Mouse (Mus musculus) kidney, embryonic 14.5 days (tissue): Measurements from ENCODE around the gene Unc13a. TPM values are rescaled to one million over a fixed set of nuclear protein-coding genes. Genes with fewer than 3 reads are reported as not detected.
"Not testable (repeated sequence)": the region's sequence is repeated elsewhere in the genome, so short reads cannot be mapped to it uniquely, and the experiment has no call there.

Source experiments
- ATAC-seq: fragments of 200-750 bp; cut with Nextera tagmentation; 2 replicates; pipeline ENCODE4 v1.8.0; 2017; ENCODE audit warnings: moderate number of reproducible peaks, mild to moderate bottlenecking, moderate TSS enrichment, moderate library complexity; ENCODE audit not compliant: low FRiP score, low TSS enrichment
- H3K27ac ChIP-seq: fragments of 300-500 bp; sonication (generic); 2 replicates; pipeline ENCODE4 v1.5.1; 2014; ENCODE audit warnings: low read depth, mild to moderate bottlenecking, low read length, moderate library complexity, mixed read lengths
- H3K27me3 ChIP-seq: fragments of 300-500 bp; sonication (generic); 2 replicates; pipeline ENCODE4 v1.6.1; 2014; ENCODE audit warnings: mild to moderate bottlenecking, low read length; ENCODE audit not compliant: control insufficient read depth, insufficient read depth
- H3K36me3 ChIP-seq: fragments of 300-500 bp; sonication (generic); 2 replicates; pipeline ENCODE4 v1.6.1; 2014; ENCODE audit warnings: low read length, mixed read lengths; ENCODE audit not compliant: control insufficient read depth, insufficient read depth
- H3K4me1 ChIP-seq: fragments of 300-500 bp; sonication (generic); 2 replicates; pipeline ENCODE4 v1.6.1; 2014; ENCODE audit warnings: low read length, mixed read lengths; ENCODE audit not compliant: control insufficient read depth, insufficient read depth
- H3K4me2 ChIP-seq: fragments of 300-500 bp; sonication (generic); replicated peaks from 2 replicates; pipeline ENCODE4 v1.6.1; 2014; ENCODE audit warnings: low read depth, mild to moderate bottlenecking, low read length
- H3K4me3 ChIP-seq: fragments of 300-500 bp; sonication (generic); 2 replicates; pipeline ENCODE4 v1.5.1; 2014; ENCODE audit warnings: mild to moderate bottlenecking, low read length
- H3K9ac ChIP-seq: fragments of 300-500 bp; sonication (generic); 2 replicates; pipeline ENCODE4 v1.6.1; 2014; ENCODE audit warnings: low read depth, mild to moderate bottlenecking, low read length, moderate library complexity
- H3K9me3 ChIP-seq: fragments of 300-500 bp; sonication (generic); 2 replicates; pipeline ENCODE4 v1.6.1; 2016; ENCODE audit warnings: low read length; ENCODE audit not compliant: control insufficient read depth
- WGBS: fragments of 180-500 bp; shearing (Covaris S2); extraction: QIAGEN DNeasy Blood & Tissue Kit; methylation state at CpG from one replicate; pipeline ENCODE4 v1.1.7; 2014; 5-methylcytosine and 5-hydroxymethylcytosine counted together
- polyA plus RNA-seq: library from polyadenylated mRNA; unstranded; fragments of >200 nt; fragmentation: Nextera tagmentation; extraction: Ambion mirVana; gene quantifications from 2 replicates; pipeline ENCODE4 v1.2.1, GENCODE M21; 2014

Gene Unc13a
- polyA plus RNA-seq, 1 experiment from 2014 or later = 0.50 TPM

GRCm38 (mm10) chr8:71709134-71709799 is 37.7 kb upstream of the Unc13a start:
- H3K9ac ChIP-seq = no peak overlapping the region
- no peaks in the 10 kb centered on the region for H3K9me3 ChIP-seq
- WGBS = 36% methylated on average over 25 of the region's 25 CpGs
- H3K27me3 ChIP-seq = peaks cover 25% of the 10 kb centered on the region
- H3K4me1 ChIP-seq = no peaks in the 10 kb centered on the region
- H3K36me3 ChIP-seq = no peaks in the 10 kb centered on the region
- H3K27ac ChIP-seq = no peak overlapping the region
- H3K4me3 ChIP-seq = peak overlapping the region; percentile 13; the same call in 1 of the 2 replicates
- peak; percentile 40; the same call in 1 of the 2 replicates for ATAC-seq
- H3K4me2 ChIP-seq = peak overlapping the region; percentile 31; the same call in 1 of the 2 replicates

DNA sequence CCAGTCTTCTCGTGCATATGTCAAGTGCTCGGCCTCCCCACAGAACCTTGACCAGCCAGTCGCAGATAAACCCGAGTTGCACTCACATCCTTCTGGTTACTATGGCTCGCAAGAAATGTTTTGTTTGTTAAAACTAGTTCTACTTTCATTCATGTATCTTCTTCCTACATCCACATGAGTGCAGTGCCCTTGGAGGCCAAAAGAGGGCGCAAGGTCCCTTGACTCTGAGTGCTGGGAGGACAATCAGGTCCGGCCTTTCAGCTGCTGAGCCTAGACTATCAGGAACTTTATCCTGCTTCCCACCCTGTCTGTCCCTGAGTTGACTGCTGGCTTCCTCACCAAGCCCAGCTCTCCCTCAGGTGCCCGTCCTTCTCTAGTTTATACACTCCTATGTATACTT is 36.3 kb upstream of the Unc13a start:
- no peaks in the 10 kb centered on the region for H3K36me3 ChIP-seq
- no peak overlapping the region for H3K27ac ChIP-seq
- H3K4me1 ChIP-seq = no peaks in the 10 kb centered on the region
- ATAC-seq = no peak
- peaks cover 30% of the 10 kb centered on the region for H3K27me3 ChIP-seq
- no peaks in the 10 kb centered on the region for H3K9me3 ChIP-seq
- WGBS = 50% methylated on average over 8 of the region's 8 CpGs
- no peak overlapping the region for H3K4me3 ChIP-seq
- H3K4me2 ChIP-seq = no peak overlapping the region
- no peak overlapping the region for H3K9ac ChIP-seq

GRCm38 (mm10) chr8:71703400-71703799 is 31.8 kb upstream of the Unc13a start:
- not testable (repeated sequence) for H3K27ac ChIP-seq, H3K9ac ChIP-seq, H3K4me3 ChIP-seq, H3K4me1 ChIP-seq, H3K36me3 ChIP-seq, H3K9me3 ChIP-seq, ATAC-seq, H3K4me2 ChIP-seq
- H3K27me3 ChIP-seq = peaks cover 56% of the 10 kb centered on the region

DNA sequence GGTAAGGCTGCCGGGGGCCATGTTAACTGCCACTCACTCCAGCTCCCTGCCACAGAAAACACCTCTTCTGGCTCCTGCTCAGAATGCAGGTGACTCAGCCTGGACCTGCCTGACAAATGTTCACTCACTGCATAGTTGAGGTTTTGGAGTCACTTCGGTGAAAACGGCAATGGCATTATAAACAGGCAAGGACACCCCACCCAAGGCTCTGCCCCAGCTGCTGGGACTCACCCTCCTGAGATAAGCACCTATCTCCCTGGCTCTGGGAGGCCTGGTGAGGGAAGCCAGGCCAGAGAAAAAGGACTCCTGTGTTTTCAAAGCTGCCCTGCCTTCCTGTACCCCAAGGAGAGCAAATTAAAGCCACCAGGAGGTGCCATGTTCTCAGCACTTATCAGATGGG is 31.4 kb upstream of the Unc13a start:
- no peaks in the 10 kb centered on the region for H3K9me3 ChIP-seq
- H3K27ac ChIP-seq = no peak overlapping the region
- H3K4me2 ChIP-seq = no peak overlapping the region
- H3K9ac ChIP-seq = no peak overlapping the region
- H3K27me3 ChIP-seq = peaks cover 55% of the 10 kb centered on the region
- no peak overlapping the region for H3K4me3 ChIP-seq
- H3K36me3 ChIP-seq = no peaks in the 10 kb centered on the region
- H3K4me1 ChIP-seq = peaks cover 4% of the 10 kb centered on the region
- 68% methylated on average over 3 of the region's 3 CpGs for WGBS
- ATAC-seq = no peak

DNA sequence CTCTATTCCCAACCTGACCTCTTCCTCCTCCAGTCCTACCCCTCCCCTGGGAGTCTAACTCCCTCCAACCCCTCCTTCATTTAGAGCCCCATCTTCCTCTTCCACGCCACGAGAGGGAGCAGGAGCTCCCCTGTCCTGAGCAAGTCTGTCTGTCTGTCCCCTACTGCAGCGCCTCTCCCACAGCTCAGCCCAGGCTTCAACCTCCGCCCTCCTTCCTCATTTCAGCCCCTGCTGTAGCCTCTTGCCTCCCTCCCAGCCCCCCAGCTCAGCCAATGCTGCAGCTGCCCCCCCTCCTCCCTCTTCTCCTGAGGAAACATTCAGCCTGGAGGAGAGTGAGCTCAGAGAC is 30.5 kb upstream of the Unc13a start:
- whole genome bisulfite sequencing = 22% methylated on average over 4 of the region's 4 CpGs
- Histone ChIP-seq H3K27me3 (peaks cover 53% of the 10 kb centered on the region), H3K4me3 (no peak overlapping the region), H3K4me1 (peaks cover 4% of the 10 kb centered on the region), H3K36me3 (no peaks in the 10 kb centered on the region), H3K4me2 (no peak overlapping the region), H3K9me3 (no peaks in the 10 kb centered on the region), H3K9ac (no peak overlapping the region), H3K27ac (no peak overlapping the region)
- no peak for ATAC-seq

GRCm38 (mm10) chr8:71701414-71702086 is 30.0 kb upstream of the Unc13a start, which contains the start of gene B3gnt3:
B3gnt3 (minus strand) TSS chr8:71701789.
- H3K4me3 ChIP-seq = peak within 1 kb of the TSS; percentile 26
- H3K27me3 ChIP-seq = peaks cover 50% of the 10 kb centered on the region
- H3K27ac ChIP-seq = no peak within 1 kb of the TSS
- no peaks in the 10 kb centered on the region for H3K9me3 ChIP-seq
- no peak for ATAC-seq
- 0 out of 2 replicates have a peak within 1 kb of the TSS, but pooled peaks have one; percentile 37 for H3K9ac ChIP-seq
- H3K4me2 ChIP-seq = peak within 1 kb of the TSS; percentile 34; the same call in 1 of the 2 replicates
- WGBS = 19% methylated on average over 32 of the region's 34 CpGs
- H3K4me1 ChIP-seq = peaks cover 4% of the 10 kb centered on the region
- no peaks in the 10 kb centered on the region for H3K36me3 ChIP-seq

DNA sequence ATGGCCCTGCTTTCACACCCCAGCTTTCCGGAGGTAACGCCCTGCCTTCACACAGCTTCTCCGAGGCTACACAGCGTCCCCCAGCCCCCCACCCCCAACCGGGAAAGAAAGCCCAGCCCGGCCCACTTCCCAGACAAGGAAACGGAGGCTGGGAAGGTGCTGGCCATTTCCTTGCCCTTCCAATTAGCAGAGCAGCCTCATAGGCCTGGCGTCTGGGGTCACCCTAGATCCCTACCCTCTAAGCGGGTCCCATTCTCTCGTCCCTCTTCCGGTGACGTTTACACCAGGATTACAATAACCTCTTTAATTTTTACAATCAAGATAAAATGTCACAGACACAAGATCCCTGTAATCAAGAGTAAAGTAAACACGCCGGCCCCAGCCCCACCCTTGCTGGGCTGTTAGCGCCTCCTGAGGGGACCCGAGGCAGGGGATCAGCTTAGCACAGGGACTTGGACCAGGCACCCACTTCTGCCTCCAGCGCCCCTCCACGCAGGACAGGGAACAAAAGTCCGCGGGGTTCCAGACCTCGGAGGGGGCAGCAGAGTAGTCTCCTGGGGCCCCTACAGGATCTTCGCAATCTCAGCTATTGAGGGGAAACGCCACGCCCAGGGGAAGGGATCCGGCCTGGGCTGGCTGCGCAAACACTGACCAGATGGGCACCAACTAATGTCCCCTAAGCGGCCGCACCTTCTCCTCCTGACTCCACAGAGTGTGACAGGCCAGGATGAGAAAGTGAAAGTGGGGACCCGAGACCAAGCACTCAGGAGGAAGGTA is 29.1 kb upstream of the Unc13a start:
- H3K36me3 ChIP-seq = no peaks in the 10 kb centered on the region
- no peak overlapping the region for H3K27ac ChIP-seq
- H3K4me1 ChIP-seq = peaks cover 4% of the 10 kb centered on the region
- 0 out of 2 replicates have a peak, but pooled peaks have one; percentile 21 for ATAC-seq
- 0 out of 2 replicates have a peak overlapping the region, but pooled peaks have one; percentile 37 for H3K9ac ChIP-seq
- 3% methylated on average over 29 of the region's 29 CpGs for WGBS
- peak overlapping the region; percentile 34; the same call in 1 of the 2 replicates for H3K4me2 ChIP-seq
- peaks cover 50% of the 10 kb centered on the region for H3K27me3 ChIP-seq
- peak overlapping the region; percentile 26 for H3K4me3 ChIP-seq
- H3K9me3 ChIP-seq = no peaks in the 10 kb centered on the region

DNA sequence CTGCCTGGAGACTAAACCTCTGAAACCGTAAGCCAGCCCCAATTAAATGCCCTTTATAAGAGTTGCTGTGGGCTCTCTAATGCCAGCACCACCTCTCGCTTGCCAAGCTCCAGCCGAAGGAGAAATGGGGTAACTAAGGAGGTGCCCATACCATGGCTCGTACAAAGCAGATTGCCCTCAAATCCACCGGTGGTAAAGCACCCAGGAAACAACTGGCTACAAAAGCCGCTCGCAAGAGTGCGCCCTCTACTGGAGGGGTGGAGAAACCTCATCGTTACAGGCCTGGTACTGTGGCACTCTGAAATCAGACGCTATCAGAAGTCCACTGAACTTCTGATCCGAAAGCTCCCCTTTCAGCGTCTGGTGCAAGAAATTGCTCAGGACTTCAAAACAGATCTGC is 23.9 kb upstream of the Unc13a start:
- not testable (repeated sequence) for H3K4me2 ChIP-seq, ATAC-seq, H3K4me1 ChIP-seq, H3K36me3 ChIP-seq, H3K9ac ChIP-seq, H3K4me3 ChIP-seq, H3K27ac ChIP-seq, H3K9me3 ChIP-seq
- WGBS = 66% methylated on average over 12 of the region's 12 CpGs
- peaks cover 69% of the 10 kb centered on the region for H3K27me3 ChIP-seq
